Mouse (Mus musculus) 3T3-L1 (cell line): ENCODE data around the gene Garnl3.

Experiments
- DNase-seq: peaks from one replicate; pipeline ENCODE4 v3.0.0-alpha.2; 2015; ENCODE audit warnings: low read depth, low spot score

Gene Garnl3

DNA sequence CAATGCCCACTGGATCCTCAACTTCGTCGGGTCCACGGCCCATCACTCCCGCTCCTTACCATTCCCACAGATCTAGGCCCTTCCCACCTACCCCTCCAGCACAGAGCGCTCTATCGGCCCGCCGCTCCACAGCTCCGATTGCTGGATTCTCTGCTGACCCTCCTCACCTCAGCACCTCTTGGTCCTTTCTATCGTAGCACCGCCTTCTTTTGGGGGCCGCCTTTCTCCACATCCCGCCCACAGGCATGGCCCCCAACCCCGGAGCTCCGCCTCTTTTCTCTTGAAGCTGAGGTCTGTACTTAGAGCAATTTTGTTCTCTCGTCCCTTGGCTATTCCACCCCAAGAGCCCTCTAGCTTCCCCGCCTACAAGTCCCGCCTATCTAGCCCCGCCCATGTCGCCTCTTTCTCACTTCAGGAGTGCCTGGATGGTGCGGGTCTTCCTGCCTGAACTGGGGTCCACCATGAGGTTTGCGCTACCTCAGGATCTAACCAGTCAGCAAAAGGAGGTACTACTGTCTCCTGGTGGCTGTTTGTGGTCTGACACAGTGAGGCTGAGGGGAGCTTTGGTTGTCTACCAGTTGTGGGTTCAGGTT, at the start of gene Garnl3:
Garnl3 (minus strand) TSS at position 155 of the 593 bp plus-strand sequence.
- DNase-seq: peak; percentile 80

DNA sequence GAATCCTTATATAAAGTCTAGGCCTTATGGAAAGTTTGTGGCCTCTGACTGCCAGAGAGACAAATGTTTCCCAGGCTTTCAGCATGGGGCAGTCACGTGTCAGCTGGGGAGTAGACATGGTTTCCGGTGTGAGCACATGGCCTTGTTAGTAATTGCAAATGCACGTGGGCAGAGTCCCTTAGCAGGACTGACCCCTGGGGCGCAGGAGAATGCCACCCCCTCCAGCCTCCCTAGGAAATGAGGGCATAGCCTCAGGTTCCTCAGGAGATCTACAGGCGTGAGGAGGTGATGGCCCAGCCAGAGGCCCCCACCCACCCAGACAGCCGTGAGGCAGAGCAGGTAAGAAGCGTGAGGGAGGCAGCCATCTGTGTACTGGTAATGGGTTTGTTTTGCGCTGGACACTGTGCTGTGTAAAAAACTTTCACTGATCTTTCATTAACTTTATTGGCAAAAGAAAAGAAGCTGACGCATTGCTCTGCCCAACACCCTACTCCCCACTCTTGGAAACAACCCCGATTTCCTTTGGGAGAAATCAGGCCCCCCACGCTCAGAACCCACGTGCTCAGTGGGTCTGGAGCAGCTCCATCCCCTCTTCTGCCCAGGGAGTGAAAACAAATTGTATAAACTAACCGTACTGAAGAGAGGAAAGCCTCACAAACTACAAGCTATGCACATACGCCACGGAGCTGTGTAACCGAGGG, 48.6 kb upstream of the Garnl3 start:
- no peak for DNase-seq

DNA sequence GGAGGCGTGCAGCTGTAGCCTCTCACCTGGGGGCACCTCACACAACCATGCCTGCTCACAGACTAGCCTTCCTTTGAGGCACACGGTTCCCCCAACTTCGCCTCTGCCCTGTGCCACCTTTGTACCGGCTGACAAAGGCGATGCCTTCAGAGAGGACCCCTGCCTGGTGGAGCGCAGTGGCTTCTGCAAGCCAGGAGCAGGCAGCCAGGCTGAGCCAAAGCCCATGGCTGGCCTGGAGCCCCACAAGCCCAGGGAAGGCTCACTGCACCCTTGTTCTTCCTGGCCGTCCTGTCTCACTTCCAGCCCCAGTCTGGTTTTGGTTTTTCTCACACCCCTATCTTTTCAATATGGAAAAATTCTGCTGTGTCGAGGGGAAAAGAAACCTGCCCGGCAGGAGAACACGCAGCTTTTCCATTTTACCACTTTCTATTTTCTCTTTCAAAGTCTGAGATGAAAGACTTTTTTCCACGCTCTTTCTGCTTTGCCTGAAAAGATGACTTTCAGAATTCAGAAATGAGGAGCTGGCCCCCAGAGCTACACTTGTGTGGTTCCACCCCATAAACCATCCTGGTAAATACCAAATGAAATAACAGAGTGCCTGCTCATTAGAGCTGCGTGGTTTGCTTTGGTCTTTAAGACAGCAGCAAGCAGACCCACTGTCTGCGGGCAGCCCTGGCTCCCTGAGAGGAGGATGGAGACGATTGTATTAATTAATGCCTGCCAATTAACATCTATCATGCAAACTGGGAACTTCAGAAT, 47.9 kb upstream of the Garnl3 start:
- no peak for DNase-seq

DNA sequence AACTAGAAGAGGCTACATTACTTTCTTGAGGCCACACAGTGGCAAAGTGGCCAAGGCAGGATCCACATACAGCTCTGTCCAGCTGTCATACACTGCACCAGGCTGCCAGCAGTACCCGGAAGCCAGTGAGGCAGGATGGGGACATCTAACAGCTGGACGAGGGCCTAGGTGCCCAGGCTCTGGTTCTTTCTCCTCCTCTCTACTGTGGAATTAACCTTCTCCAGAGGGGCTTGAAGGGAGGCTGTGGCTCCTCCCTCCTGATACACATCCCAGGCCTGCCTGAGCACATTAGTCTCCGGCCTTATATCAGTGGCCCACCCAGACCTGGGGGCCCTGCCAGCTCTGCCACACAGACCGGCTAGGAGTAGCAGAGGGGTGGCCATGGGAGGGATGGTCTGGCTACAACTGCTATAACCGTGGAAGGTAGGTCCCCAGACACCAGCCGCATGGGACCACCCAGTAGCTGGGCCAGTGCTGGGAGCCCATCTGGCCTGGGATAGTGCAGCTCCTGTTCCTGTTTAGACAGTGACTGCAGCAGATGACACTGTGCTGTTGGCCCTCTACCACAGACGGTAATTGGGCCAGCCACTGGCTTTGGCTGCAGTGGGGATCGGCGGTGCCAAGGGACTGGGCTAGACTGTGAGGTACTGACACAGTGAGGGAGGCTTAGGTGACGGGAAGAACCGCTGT, 46.9 kb upstream of the Garnl3 start:
- DNase-seq: no peak

DNA sequence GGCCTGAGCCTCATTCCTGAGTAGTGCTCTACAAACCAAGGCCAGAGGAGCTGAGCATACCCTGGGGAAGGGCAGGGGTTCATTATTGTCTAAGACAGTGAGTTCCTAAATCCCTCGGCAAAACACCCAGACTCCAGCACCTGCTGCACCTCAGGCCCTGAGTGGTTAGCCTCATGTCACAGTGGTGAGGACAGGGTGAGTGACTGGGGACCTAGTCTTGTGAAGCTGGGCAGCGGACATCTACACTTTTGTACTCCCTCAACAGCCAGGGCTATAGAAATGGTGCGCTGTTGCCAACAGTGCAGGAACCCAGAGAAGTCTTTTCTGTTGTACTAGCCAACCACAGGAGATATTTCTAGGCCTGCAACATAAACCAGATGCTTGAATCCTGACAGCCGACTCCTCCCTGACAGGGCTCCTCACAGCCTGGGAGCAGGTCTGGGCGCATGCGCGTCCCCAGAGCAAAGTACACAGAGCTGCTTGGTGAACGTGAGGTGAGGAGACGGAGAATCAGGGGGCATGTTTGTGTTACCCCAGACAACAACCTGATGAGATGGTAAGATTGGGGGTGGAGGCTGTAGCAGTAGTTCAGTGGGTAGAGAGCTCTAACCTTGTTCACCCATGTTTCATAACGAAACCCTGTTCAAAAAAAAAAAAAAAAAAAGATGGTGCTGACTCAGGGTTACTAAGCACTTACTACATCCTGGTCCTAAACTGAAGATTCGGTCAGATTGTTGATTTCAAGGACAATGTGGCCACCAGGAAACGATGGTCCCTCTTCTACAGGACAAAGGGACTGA, 46.2 kb upstream of the Garnl3 start:
- peak; percentile 40 for DNase-seq

DNA sequence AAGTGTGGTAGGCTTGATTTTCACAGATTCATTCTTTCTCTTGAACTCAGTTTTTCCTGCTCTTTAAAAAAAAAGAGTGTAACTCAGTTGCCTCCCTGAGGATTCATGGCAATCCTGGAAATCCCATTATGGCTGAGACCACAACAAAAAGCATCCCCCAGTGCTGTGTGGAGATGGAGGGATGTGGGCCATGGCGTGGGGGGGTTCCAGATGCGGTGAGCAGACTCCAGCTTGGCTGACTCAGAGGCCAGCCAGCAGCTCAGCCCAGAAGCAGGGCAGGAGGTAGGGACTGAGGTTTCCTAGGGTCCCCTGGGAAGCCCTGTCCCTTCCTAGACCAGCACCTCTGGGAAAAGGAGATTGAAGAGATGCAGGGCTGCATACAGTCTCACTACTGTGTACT, 45.5 kb upstream of the Garnl3 start:
- peak; percentile 64 for DNase-seq

DNA sequence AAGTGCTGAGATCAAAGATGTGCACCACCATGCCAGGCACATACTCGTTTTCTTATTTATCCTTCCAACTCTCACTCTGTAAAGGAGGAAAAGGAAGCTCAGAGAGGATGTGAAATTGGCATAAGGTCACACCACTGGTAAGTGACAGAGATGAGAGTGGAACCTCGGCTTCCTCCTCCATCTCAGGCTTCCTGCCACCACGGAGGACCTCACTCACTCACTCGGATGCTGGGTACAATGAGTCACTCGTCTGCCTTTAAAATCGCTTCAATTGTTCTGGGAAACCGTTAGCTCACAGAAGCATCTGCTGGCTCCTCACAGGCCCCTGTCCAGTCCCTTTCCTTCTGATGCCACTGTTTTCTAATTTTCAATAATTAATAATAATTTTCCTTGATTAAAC, 45.1 kb upstream of the Garnl3 start:
- DNase-seq: peak; percentile 76

DNA sequence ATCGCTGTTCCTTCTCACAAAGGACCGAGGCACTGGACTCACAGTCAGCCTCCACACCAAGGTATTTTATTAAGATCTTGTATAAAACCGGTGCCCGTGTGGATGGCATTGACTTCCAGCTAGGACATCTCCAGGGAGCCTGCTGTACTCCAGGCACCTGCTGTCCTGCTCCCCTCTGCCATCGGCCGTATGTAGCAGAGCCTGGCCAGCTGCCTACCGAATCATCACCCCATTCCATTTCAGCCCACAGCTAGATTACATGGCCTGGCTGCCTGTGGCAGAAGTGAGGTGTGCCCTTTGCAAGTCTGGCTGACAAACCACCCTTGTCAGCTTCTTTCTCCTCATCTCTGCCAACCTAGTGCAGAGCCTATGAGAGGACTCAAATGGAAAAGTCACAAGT, 42.2 kb upstream of the Garnl3 start:
- DNase-seq: no peak

DNA sequence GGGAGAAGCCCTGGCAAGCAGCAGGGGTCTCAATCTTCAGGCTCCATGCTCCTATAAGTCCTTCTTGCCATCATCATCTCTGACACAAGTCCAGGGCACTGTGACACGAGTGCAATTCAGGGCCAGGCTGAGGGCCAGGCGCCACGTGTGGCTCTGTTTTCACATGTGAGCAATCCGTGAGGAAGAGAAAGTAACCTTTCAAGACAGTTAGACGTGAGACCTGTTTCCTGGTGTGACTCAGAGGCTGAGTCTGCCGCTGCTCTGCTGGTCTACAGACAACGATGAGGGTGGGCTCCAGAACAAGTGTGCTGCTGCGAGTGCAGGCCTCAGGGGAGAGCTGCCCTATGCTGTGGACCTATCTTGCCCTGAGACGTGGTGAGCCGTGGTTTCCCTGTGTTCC, 41.7 kb upstream of the Garnl3 start:
- no peak for DNase-seq

DNA sequence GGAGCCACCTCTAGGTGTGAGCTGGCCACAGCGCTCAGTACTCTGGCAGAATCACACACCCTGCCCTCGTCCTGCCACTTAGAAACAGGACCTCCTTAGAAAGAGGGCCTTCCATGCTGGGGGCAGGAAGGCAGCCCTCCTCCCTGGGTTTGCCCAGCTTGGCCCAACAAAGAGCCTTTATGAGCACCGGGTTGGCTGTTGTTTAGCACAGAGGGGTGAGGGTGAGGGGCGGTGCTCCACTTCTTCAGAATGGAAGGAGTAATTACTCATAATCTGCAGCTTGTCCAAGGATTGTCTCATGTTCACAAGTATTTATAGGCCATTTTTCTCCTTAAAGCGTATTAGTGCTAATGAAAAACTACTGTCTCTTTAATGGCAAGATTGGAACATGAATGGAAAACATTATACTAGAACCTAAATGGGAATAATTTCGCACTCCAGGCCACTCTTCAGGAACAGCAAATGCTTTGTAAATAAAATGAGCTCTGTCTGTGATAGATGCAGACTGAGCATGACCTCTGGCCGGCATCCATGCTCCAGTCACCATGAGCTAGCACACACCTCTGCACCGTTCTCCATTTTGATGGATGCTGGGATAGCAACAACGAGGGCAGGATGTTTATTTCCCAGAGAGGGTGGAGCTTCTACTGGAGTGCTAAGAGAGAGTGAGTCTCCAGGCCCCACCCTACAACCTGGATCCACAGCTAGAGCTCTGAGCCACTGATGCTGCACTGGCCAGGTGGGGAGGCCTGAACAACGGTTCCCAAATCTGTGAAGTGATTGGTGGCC, 39.5 kb upstream of the Garnl3 start:
- DNase-seq: peak; percentile 19

DNA sequence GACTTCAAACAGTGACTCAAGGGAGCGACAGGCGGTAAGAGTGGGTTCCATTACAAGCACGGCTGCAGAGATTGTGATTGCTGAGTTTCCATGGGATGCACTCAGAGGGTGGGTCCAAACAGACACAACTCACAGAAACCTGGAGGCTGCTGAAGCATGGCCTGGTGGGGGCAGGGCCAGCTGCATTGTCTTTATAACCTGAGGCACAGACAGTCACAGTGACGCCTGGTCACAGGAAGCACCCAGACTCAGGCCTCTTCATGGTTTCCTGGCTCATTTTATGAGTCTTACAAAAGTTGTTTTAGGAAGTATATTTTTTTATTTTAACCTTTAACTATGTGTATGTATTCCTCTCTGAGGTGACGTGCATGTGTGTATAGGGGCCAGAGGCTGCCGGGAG, 38.0 kb upstream of the Garnl3 start:
- no peak for DNase-seq

DNA sequence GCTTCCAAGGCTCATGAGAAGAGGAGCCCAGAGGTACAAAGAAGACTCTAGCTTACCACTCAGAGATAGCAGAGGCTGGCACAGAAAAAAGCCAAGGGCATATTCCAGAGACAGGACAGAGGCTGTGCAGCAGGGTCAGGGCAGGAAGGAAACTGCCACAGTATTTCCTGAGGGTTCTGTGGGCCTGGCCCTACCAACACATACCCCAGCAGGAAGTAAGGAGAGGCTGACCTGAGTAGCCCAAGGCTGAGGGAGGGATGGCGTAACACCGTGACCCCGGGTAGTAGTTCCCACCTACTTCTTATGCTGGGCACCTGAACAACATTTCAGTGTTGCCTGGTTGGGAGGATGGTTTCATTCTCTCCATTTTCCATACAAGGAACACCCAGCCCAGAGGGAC, 35.6 kb upstream of the Garnl3 start:
- DNase-seq: no peak

DNA sequence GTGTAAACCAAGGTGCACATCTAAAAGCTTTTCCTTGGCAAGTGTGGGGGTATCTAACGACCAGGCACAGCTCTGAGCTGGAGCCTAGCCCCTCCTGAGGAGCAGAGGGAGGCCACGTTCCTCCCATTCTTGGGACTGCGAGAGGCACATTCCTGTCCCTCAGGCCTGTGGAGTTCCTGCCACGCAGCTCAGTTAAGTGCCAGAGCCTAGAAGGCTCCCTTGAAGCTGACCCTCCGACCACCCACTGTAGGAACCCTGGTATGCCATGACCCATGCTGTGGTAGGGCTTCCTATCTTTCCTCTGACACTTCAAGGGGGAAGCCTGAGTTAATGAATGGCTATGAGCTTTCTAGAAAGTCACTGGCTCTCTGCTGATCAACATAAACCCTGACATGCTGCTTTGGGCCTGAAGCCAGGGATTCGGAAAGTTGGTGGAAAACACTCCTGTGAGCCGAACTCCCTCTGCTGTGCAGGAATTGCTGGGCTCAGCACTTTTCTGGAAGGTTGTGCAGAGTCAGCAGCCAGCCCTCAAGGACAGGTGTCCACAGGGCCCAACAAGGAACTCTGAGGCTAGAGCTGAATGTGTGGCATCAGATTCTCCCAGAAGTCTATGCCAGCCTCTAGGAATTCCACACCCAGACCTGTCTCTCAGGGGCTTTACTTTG, 34.4 kb upstream of the Garnl3 start:
- no peak for DNase-seq

DNA sequence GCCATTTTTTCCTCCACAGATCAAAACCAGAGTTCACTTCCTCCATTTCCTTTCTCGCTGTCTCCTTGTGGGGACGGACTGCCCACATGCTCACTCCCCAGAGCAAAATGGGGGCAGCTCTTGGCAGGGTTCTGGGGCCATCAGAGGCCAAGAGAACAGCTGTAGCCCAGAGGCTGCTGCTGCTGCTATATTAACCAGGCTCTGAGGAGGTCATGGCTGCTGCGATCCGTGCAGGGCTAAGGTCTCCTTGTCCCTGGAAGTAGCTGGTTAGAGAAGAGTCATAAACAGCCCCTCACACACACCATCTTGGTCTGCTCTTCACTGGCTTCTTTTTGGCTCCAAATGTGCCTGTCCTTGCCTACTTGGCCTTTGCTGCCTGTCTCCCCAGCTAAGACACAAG, 33.8 kb upstream of the Garnl3 start:
- no peak for DNase-seq

DNA sequence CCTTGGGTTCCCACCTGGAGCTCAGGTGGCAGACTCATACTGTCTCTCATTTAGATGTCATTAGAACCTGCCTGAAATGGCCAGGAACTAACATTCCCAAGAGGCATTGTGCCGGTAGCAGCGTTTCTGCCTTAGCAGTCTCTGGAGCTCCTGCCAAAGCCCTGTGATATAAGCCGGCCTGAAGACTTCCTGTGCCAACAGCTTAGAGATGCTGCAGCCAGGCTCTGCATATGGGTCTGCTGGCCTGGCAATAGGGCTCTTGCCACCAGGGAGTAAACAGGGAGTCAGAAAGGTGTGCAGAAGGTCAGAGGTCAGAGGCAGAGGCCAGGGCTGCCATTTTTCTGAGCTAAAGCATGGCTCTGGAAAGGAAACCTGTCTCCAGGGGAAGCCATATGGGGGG, 33.2 kb upstream of the Garnl3 start:
- DNase-seq: no peak

DNA sequence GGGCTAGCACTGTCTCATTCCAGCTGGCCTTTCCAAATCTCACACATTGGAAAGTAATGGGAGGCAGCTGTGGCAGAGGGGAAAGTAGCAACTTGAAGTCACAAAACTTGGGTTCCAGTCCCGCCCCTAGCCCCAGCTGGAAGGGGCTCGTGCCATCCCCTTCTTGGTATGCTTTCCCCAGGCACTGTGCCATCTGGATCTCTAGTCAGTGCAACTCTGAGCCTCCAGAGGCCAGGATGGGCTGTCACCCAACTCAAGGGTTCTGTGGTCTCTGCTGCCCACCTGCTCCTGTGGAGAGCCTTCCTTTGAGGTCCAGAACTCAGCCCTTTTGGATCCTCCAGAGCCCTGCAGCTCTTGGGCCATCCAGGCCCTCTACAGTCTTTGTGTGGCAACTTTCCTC, 30.7 kb upstream of the Garnl3 start:
- no peak for DNase-seq

DNA sequence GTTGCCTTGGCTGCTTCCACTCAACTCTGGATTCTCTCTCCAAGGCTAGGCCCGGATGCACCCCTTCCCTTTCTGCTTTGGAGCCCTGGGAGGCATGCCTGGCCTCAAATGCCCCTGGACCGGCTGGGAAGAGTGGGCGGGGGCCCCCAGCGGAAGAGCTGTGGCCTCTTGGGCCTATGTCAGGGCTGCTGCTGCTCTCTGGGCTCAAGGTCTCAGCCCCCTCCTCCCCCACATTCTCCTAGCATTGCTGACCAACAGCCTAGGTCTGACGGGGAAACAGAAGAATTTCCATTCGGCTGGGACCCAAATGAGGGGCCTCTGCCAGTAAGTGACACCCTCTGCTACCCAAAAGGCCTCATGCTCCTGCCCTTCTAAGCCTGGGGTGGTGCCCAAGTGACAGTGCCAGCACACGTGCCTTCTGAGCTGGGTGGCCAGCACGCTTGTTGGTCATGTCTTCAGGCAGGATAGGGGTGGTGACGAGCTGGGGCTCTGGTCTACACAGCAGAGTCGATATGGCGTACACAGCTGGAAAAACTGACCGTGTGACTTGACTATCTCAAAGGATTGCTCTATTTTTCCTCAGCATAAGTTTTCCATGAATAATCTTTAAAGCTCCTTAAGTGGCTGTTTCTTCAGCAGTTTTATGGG, 29.0 kb upstream of the Garnl3 start:
- no peak for DNase-seq

DNA sequence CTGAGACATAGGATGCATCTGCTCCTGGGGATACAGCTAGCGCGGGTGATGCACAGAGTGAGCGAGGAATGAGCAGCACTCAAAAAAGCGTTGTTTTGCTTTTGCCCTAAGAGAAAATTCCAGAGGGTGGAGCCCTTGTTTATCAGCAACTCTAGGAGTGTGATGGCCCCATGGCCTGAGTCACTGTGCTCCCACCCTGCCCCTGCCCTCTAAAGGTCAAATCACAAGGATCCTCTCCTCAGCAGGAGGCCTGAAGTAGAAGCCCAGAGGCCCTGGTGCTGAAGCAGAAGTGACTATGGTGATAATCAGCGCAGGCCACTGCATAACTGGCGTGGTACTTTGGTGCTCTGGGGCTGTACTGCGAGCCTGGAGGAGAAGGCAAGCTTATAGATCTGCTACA, 28.1 kb upstream of the Garnl3 start:
- DNase-seq: peak; percentile 18

DNA sequence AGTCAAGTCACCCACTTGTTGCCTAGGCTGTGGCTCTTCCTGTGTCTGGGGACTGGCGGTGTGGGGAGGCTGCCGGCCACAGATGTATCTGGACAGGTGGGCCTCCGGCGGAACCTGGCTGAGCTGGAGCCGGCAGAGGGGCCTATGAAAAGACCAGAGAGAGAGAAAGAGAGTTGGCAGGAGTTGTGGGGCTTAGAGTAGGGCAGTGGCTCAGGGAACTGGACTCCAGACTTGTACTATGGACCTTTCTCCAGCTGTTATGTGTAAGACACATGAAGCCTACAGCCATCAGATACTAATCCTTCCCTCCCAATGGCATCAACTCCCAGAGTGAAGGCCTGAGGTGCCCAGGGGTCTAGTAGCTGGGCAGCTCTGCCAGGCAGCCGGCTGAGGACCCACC, 27.4 kb upstream of the Garnl3 start:
- DNase-seq: no peak
